Mouse (Mus musculus) bone marrow macrophage, adult 2 months (primary cell): Measurements from ENCODE around the gene Mcm3ap.

ENCODE experiments used
- CTCF ChIP-seq: IDR thresholded peaks from 2 replicates; pipeline ENCODE4 v1.5.1; 2012; ENCODE audit warnings: low read depth, mild to moderate bottlenecking, low read length, moderate library complexity
- POLR2A ChIP-seq: IDR thresholded peaks from 2 replicates; pipeline ENCODE4 v1.6.1; 2012; ENCODE audit warnings: mild to moderate bottlenecking, low read depth, low read length, borderline replicate concordance

DNA sequence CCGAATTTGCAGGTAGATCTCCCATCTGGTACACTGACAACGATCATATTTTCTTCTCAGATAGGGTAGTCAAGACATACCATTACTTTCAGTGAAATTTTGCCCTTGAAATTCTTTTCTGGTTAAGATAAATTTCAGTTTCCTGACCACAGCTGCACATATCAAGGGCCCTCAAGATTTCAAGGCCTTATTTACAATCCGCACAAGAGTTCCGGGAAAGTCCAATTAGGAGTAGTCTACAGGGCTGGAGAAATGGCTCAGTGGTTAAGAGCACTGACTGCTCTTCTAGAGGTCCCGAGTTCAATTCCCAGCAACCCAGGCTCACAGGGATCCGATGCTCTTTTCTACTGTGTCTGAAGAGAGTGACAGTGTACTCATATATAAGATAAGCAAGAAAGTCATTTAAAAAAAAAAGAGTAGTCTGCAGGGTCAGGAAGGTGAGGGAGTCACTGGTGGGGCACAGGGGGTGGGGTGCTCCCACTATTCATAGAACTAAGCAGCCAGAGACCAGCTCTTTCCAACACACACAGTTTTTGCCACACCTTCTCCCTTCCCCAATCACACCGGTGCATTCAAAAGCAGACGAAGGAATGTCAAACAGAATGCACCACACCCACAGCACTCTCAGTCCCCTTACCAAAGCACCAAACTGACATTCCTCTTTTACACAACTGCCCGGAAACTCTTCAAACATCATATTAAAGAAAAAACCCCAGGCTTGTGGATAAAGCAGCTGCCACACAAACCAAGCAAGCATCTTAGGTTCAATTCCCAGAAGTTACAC lies 29.4 kb upstream of the Mcm3ap start:
- TF ChIP-seq POLR2A (no peak), CTCF (no peak)
